Mouse (Mus musculus): ENCODE measurements around the gene Rps15a.
A peak's percentile ranks its signal among the peaks of the same experiment; 100 is the strongest.

The Rps15a gene

GRCm38 (mm10) chr7:118115877-118116568, at the start of gene Rps15a:
TSS of gene Rps15a (minus strand) at chr7:118116188.
- DNase-seq = peak; percentile 96

GRCm38 (mm10) chr7:118163006-118163405, 47.0 kb upstream of the Rps15a start:
- DNase-seq = no peak

- DNase-seq = no peak
Observed at GRCm38 (mm10) chr7:118160121-118160520, 44.1 kb upstream of the Rps15a start.

- no peak for DNase-seq
Observed at GRCm38 (mm10) chr7:118156461-118156860, 40.5 kb upstream of the Rps15a start.

- no peak for DNase-seq
Observed at GRCm38 (mm10) chr7:118154150-118154549, 38.2 kb upstream of the Rps15a start.

GRCm38 (mm10) chr7:118143602-118144001, 27.6 kb upstream of the Rps15a start:
- DNase-seq = no peak

- DNase-seq = no peak
Observed at GRCm38 (mm10) chr7:118143123-118143522, 27.1 kb upstream of the Rps15a start.

GRCm38 (mm10) chr7:118141271-118141670, 25.3 kb upstream of the Rps15a start:
- DNase-seq = no peak

GRCm38 (mm10) chr7:118135128-118135527, 19.1 kb upstream of the Rps15a start:
- no peak for DNase-seq

GRCm38 (mm10) chr7:118129430-118130041, 13.5 kb upstream of the Rps15a start, which contains the start of gene Arl6ip1:
TSS of gene Arl6ip1 (minus strand) at chr7:118129662.
- DNase-seq = peak; percentile 99

GRCm38 (mm10) chr7:118128925-118129429, 13.0 kb upstream of the Rps15a start:
- DNase-seq = peak; percentile 86

- DNase-seq = peak; percentile 37
Observed at GRCm38 (mm10) chr7:118126219-118126875, 10.4 kb upstream of the Rps15a start.

- peak; percentile 19 for DNase-seq
Observed at GRCm38 (mm10) chr7:118125736-118126135, 9.7 kb upstream of the Rps15a start.

- peak; percentile 20 for DNase-seq
Observed at GRCm38 (mm10) chr7:118123512-118124411, 7.8 kb upstream of the Rps15a start.

GRCm38 (mm10) chr7:118122235-118122634, 6.2 kb upstream of the Rps15a start:
- no peak for DNase-seq

GRCm38 (mm10) chr7:118120654-118121053, 4.7 kb upstream of the Rps15a start:
- no peak for DNase-seq

- DNase-seq = peak; percentile 49
Observed at GRCm38 (mm10) chr7:118119946-118120345, 4.0 kb upstream of the Rps15a start.

- peak; percentile 74 for DNase-seq
Observed at GRCm38 (mm10) chr7:118119142-118119541, 3.2 kb upstream of the Rps15a start.

GRCm38 (mm10) chr7:118118426-118118825, 2.4 kb upstream of the Rps15a start:
- no peak for DNase-seq

GRCm38 (mm10) chr7:118117539-118118210, 1.7 kb upstream of the Rps15a start:
- peak; percentile 83 for DNase-seq

- no peak for DNase-seq
Observed at GRCm38 (mm10) chr7:118116787-118117538, 975 bp upstream of the Rps15a start.

All from kidney, adult 9 months (tissue).